Mouse (Mus musculus) lung, postnatal 0 days (tissue): ENCODE measurements at regions not wholly inside any gene's neighbourhood (a gene's known extent, or its start where the extent isn't known, plus 50 kb on each side); places are given as distances from the start of the nearest gene placed in this dataset.

Experiments
- CTCF ChIP-seq: IDR thresholded peaks from 2 replicates; pipeline ENCODE4 v1.5.1; 2016; ENCODE audit warnings: antibody characterized with exemption, mild to moderate bottlenecking
- EP300 ChIP-seq: IDR thresholded peaks from 2 replicates; pipeline ENCODE4 v1.6.1; 2016; ENCODE audit warnings: antibody characterized with exemption, mild to moderate bottlenecking, control low read depth

GRCm38 (mm10) chr14:48779327-48779726, 105.7 kb upstream of the Otx2 start:
- TF ChIP-seq CTCF, result no peak
- TF ChIP-seq EP300, result no peak
